In genomic region chr13:99114565-99114964, GRCm38 (mm10) we compare ENCODE assay signal across 22 mouse cellular contexts.
DNase-seq lines count a peak whose midpoint lies in the region; ATAC-seq and TF ChIP-seq lines count a peak whose summit lies in the region.
"Had no signal": no experiment of that assay in that cellular context is flagged by ENCODE, and none has a peak within 500 bp of the region (broad histone marks: within the 10 kb centered on the region; RNA-seq: fewer than 3 reads in every experiment).

No protein-coding gene starts in this region.

- peak; percentile 72 for ATAC-seq in heart, embryonic 16.5 days (replicated peaks; ENCODE audit: extremely low read depth, insufficient read depth, low FRiP score)
- ATAC-seq in kidney, embryonic 16.5 days (ENCODE audit: low FRiP score, low TSS enrichment), result no peak
- no peak for ATAC-seq in lung, postnatal 0 days
- ATAC-seq: forebrain, embryonic 15.5 days; hindbrain, postnatal 0 days had no signal

- no peak overlapping the region for H3K9ac ChIP-seq in heart, embryonic 16.5 days (ENCODE audit: low read length)
- no peak overlapping the region for H3K9ac ChIP-seq in kidney, embryonic 16.5 days (replicated peaks; ENCODE audit: low read length)
- no peak overlapping the region for H3K9ac ChIP-seq in lung, postnatal 0 days (replicated peaks; ENCODE audit: low read depth)
- H3K9ac ChIP-seq: forebrain, embryonic 15.5 days; limb, embryonic 12.5 days; liver, embryonic 14.5 days; lung, embryonic 15.5 days had no signal

- intact Hi-C loops in gastrocnemius, postnatal 36 days (cut with DNase I), result no loop called here

- 24% methylated on average over 3 of the region's 3 CpGs for WGBS in heart, embryonic 16.5 days
- 75% methylated on average over 3 of the region's 3 CpGs for WGBS in kidney, embryonic 16.5 days
- 21% methylated on average over 3 of the region's 3 CpGs for WGBS in lung, postnatal 0 days
- 22% methylated on average over 3 of the region's 3 CpGs for WGBS in small intestine, adult 2 months

- H3K36me3 ChIP-seq in heart, embryonic 16.5 days (ENCODE audit: control insufficient read depth, insufficient read depth), result no peaks in the 10 kb centered on the region
- H3K36me3 ChIP-seq in kidney, embryonic 16.5 days (ENCODE audit: insufficient read depth, low read length), result no peaks in the 10 kb centered on the region
- no peaks in the 10 kb centered on the region for H3K36me3 ChIP-seq in lung, postnatal 0 days (ENCODE audit: insufficient read depth, low read length)
- H3K36me3 ChIP-seq in small intestine, adult 2 months (ENCODE audit: control insufficient read depth, insufficient read depth, low read length), result no peaks in the 10 kb centered on the region
- H3K36me3 ChIP-seq: embryonic facial prominence, embryonic 10.5 days; forebrain, embryonic 15.5 days; limb, embryonic 12.5 days; lung, embryonic 15.5 days had no signal

- no peaks in the 10 kb centered on the region; the same call in 1 of the 2 replicates for H3K27me3 ChIP-seq in heart, embryonic 16.5 days (ENCODE audit: control insufficient read depth, insufficient read depth, low read length)
- no peaks in the 10 kb centered on the region for H3K27me3 ChIP-seq in kidney, embryonic 16.5 days (ENCODE audit: insufficient read depth, low read length)
- H3K27me3 ChIP-seq in lung, postnatal 0 days (replicated peaks; ENCODE audit: insufficient read depth, low read length), result no peaks in the 10 kb centered on the region
- H3K27me3 ChIP-seq in small intestine, adult 2 months (ENCODE audit: control insufficient read depth, insufficient read depth, low read length), result no peaks in the 10 kb centered on the region
- H3K27me3 ChIP-seq: forebrain, embryonic 15.5 days; limb, embryonic 12.5 days; lung, embryonic 15.5 days had no signal

- no peak overlapping the region for H3K4me2 ChIP-seq in heart, embryonic 16.5 days (ENCODE audit: low read depth, low read length)
- H3K4me2 ChIP-seq in kidney, embryonic 16.5 days (replicated peaks; ENCODE audit: low read depth, low read length), result no peak overlapping the region
- H3K4me2 ChIP-seq in lung, postnatal 0 days (replicated peaks; ENCODE audit: low read depth, low read length), result no peak overlapping the region
- H3K4me2 ChIP-seq: forebrain, embryonic 15.5 days; limb, embryonic 12.5 days; lung, embryonic 15.5 days; midbrain, embryonic 11.5 days had no signal

- DNase-seq in heart, adult 8-10 months (ENCODE audit: low spot score), result no peak
- DNase-seq in kidney, adult 9 months, result peak; percentile 77
- peak; percentile 16 for DNase-seq in lung, postnatal 0 days (ENCODE audit: low spot score)
- no peak for DNase-seq in lung, postnatal 10 days
- no peak for DNase-seq in gastrocnemius, postnatal 36 days
- DNase-seq: cerebellum, adult 11 months; cerebellum, adult 9-11 months; gastrocnemius, postnatal 10 days; heart, adult 2 months; thymus, adult 2 months; thymus, postnatal 4 days had no signal

- no peak for TF ChIP-seq POLR2A in small intestine, adult 2 months (IDR thresholded peaks at IDR 0.05; ENCODE audit: low read depth, low read length)

- H3K4me3 ChIP-seq in heart, embryonic 16.5 days (ENCODE audit: low read length), result no peak overlapping the region
- no peak overlapping the region for H3K4me3 ChIP-seq in kidney, embryonic 16.5 days (ENCODE audit: low read length)
- H3K4me3 ChIP-seq in lung, postnatal 0 days (ENCODE audit: low read depth, low read length), result no peak overlapping the region
- H3K4me3 ChIP-seq in small intestine, adult 2 months (ENCODE audit: low read depth, low read length), result no peak overlapping the region
- H3K4me3 ChIP-seq: embryonic facial prominence, embryonic 10.5 days; forebrain, embryonic 15.5 days; heart, adult 2 months; limb, embryonic 12.5 days; lung, embryonic 15.5 days had no signal

- no peaks in the 10 kb centered on the region for H3K9me3 ChIP-seq in heart, embryonic 16.5 days (replicated peaks; ENCODE audit: control insufficient read depth, low read length)
- no peaks in the 10 kb centered on the region for H3K9me3 ChIP-seq in kidney, embryonic 16.5 days (ENCODE audit: low read length)
- no peaks in the 10 kb centered on the region for H3K9me3 ChIP-seq in lung, postnatal 0 days (ENCODE audit: low read length)
- H3K9me3 ChIP-seq: embryonic facial prominence, embryonic 10.5 days; forebrain, embryonic 15.5 days; limb, embryonic 12.5 days; lung, embryonic 15.5 days had no signal

- H3K27ac ChIP-seq in heart, embryonic 16.5 days (ENCODE audit: low read length), result peak overlapping the region; percentile 30; the same call in 1 of the 2 replicates
- H3K27ac ChIP-seq in kidney, embryonic 16.5 days (ENCODE audit: low read length), result no peak overlapping the region
- no peak overlapping the region for H3K27ac ChIP-seq in lung, postnatal 0 days (ENCODE audit: low read length)
- peak overlapping the region; percentile 41; the same call in 1 of the 2 replicates for H3K27ac ChIP-seq in small intestine, adult 2 months (ENCODE audit: insufficient read depth, low read depth, low read length)
- H3K27ac ChIP-seq: embryonic facial prominence, embryonic 10.5 days; forebrain, embryonic 15.5 days; heart, adult 2 months; hindbrain, postnatal 0 days; kidney, postnatal 0 days; limb, embryonic 12.5 days; liver, embryonic 14.5 days; lung, embryonic 15.5 days had no signal

- peaks cover 2% of the 10 kb centered on the region; the same call in 1 of the 2 replicates for H3K4me1 ChIP-seq in heart, embryonic 16.5 days (ENCODE audit: control insufficient read depth, insufficient read depth, low read length)
- peaks cover 9% of the 10 kb centered on the region; the same call in 1 of the 2 replicates for H3K4me1 ChIP-seq in kidney, embryonic 16.5 days (ENCODE audit: insufficient read depth, low read length)
- H3K4me1 ChIP-seq in lung, postnatal 0 days (ENCODE audit: insufficient read depth, low read depth, low read length), result no peaks in the 10 kb centered on the region
- H3K4me1 ChIP-seq in small intestine, adult 2 months (ENCODE audit: control insufficient read depth, insufficient read depth, insufficient read length, low read length), result no peaks in the 10 kb centered on the region; the same call in 1 of the 2 replicates
- H3K4me1 ChIP-seq: embryonic facial prominence, embryonic 10.5 days; lung, embryonic 15.5 days had no signal

- TF ChIP-seq EP300 in lung, postnatal 0 days (IDR thresholded peaks at IDR 0.05), result no peak

- TF ChIP-seq CTCF in lung, postnatal 0 days (IDR thresholded peaks at IDR 0.05), result no peak
- no peak for TF ChIP-seq CTCF in small intestine, adult 2 months (IDR thresholded peaks at IDR 0.05; ENCODE audit: extremely low read depth, insufficient read length, insufficient replicate concordance, low read depth, low read length)

Comparison
In these comparisons a context has a peak if more than half of its experiments do, and no peak if none do; other contexts are left out.
1. DNase-seq: peak in kidney, adult 9 months (single experiment) and lung, postnatal 0 days (single experiment); none in heart, adult 8-10 months (single experiment), lung, postnatal 10 days (single experiment) and gastrocnemius, postnatal 36 days (0 of 2).
2. H3K27ac ChIP-seq: peak in heart, embryonic 16.5 days (single experiment) and small intestine, adult 2 months (single experiment); none in kidney, embryonic 16.5 days (single experiment) and lung, postnatal 0 days (single experiment).